Mouse (Mus musculus) lung, postnatal 0 days (tissue): ENCODE measurements around the gene Grin2a.

Experiments used
- CTCF ChIP-seq: IDR thresholded peaks from 2 replicates; pipeline ENCODE4 v1.5.1; 2016; ENCODE audit warnings: antibody characterized with exemption, mild to moderate bottlenecking
- EP300 ChIP-seq: IDR thresholded peaks from 2 replicates; pipeline ENCODE4 v1.6.1; 2016; ENCODE audit warnings: antibody characterized with exemption, mild to moderate bottlenecking, control low read depth

DNA sequence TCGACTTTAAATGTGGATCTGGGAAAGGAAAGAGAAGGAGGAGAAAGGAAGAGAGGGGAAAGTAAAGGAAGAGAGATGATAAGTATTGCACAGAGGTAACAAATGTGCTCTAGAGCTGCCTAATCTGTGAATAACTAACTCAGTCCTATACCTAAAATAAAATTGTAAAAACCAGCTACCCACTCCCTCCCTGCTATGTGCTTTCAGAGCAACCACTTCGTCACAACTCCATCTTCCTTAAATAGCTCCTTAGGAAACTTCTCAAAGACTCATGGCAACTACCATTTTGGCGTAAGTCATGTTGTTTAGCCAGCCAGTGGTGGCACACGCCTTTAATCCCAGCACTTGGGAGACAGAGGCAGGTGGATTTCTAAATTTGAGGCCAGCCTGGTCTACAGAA is 301.3 kb downstream of the Grin2a start:
- no peak for TF ChIP-seq CTCF
- TF ChIP-seq EP300, result no peak
